Mouse (Mus musculus): Measurements from ENCODE around the gene Kcng1. TPM values are rescaled to one million over a fixed set of nuclear protein-coding genes. Genes with fewer than 3 reads are reported as not detected.
A peak's percentile ranks its signal among the peaks of the same experiment; 100 is the strongest.

The Kcng1 gene
- polyA plus RNA-seq, 1 experiment, result not detected

GRCm38 (mm10) chr2:168229116-168230025 lies 52.2 kb downstream of the Kcng1 start:
- H3K4me3 ChIP-seq (ENCODE audit: insufficient read depth, poor library complexity, severe bottlenecking), result peak overlapping the region; percentile 94
- H3K36me3 ChIP-seq (ENCODE audit: control insufficient read depth, insufficient read depth), result peaks cover 48% of the 10 kb centered on the region
- peaks cover 72% of the 10 kb centered on the region for H3K79me2 ChIP-seq (ENCODE audit: control insufficient read depth, insufficient read depth)
- no peak for TF ChIP-seq MYOD1 (IDR thresholded peaks at IDR 0.05; ENCODE audit: control insufficient read depth, insufficient read length, low read depth)
- no peak for TF ChIP-seq MYOG (IDR thresholded peaks at IDR 0.05; ENCODE audit: control insufficient read depth, extremely low read depth, insufficient read length)
- no peak for TF ChIP-seq MAX (IDR thresholded peaks at IDR 0.05)
- no peak for TF ChIP-seq FOSL1 (IDR thresholded peaks at IDR 0.05; ENCODE audit: insufficient read depth, low read length, poor library complexity, severe bottlenecking)
- TF ChIP-seq CTCF (IDR thresholded peaks at IDR 0.05; ENCODE audit: control insufficient read depth, insufficient read depth, insufficient read length), result no peak
- TF ChIP-seq CEBPB (IDR thresholded peaks at IDR 0.05; ENCODE audit: low read depth), result no peak
- no peaks in the 10 kb centered on the region for H3K27me3 ChIP-seq (ENCODE audit: control insufficient read depth, insufficient read depth, insufficient read length)
- peaks cover 53% of the 10 kb centered on the region for H3K79me3 ChIP-seq (ENCODE audit: low read depth)
- peak overlapping the region; percentile 96 for H3ac ChIP-seq (ENCODE audit: control insufficient read depth, insufficient read length, low read depth)

GRCm38 (mm10) chr2:168223326-168223725 lies 58.2 kb downstream of the Kcng1 start:
- Histone ChIP-seq H3ac (ENCODE audit: control insufficient read depth, insufficient read length, low read depth) (no peak overlapping the region), H3K36me3 (ENCODE audit: control insufficient read depth, insufficient read depth) (peaks cover 85% of the 10 kb centered on the region), H3K4me3 (ENCODE audit: insufficient read depth, poor library complexity, severe bottlenecking) (no peak overlapping the region), H3K79me3 (ENCODE audit: low read depth) (peaks cover 24% of the 10 kb centered on the region), H3K27me3 (ENCODE audit: control insufficient read depth, insufficient read depth, insufficient read length) (no peaks in the 10 kb centered on the region), H3K79me2 (ENCODE audit: control insufficient read depth, insufficient read depth) (peaks cover 28% of the 10 kb centered on the region)
- TF ChIP-seq MYOD1 (IDR thresholded peaks at IDR 0.05; ENCODE audit: control insufficient read depth, insufficient read length, low read depth), result no peak
- no peak for TF ChIP-seq MYOG (IDR thresholded peaks at IDR 0.05; ENCODE audit: control insufficient read depth, extremely low read depth, insufficient read length)
- no peak for TF ChIP-seq USF1 (IDR thresholded peaks at IDR 0.05; ENCODE audit: low read depth)
- TF ChIP-seq CEBPB (IDR thresholded peaks at IDR 0.05; ENCODE audit: low read depth), result no peak
- TF ChIP-seq FOSL1 (IDR thresholded peaks at IDR 0.05; ENCODE audit: insufficient read depth, low read length, poor library complexity, severe bottlenecking), result no peak
- no peak for TF ChIP-seq CTCF (IDR thresholded peaks at IDR 0.05; ENCODE audit: control insufficient read depth, insufficient read depth, insufficient read length)
- no peak for TF ChIP-seq MAX (IDR thresholded peaks at IDR 0.05)

- H3K36me3 ChIP-seq (ENCODE audit: control insufficient read depth, insufficient read depth), result peaks cover 95% of the 10 kb centered on the region
- H3ac ChIP-seq (ENCODE audit: control insufficient read depth, insufficient read length, low read depth), result no peak overlapping the region
Measured at GRCm38 (mm10) chr2:168213788-168214397, 67.6 kb downstream of the Kcng1 start.

More at GRCm38 (mm10) chr2:168213788-168214397, 67.6 kb downstream of the Kcng1 start:
- TF ChIP-seq FOSL1 (IDR thresholded peaks at IDR 0.05; ENCODE audit: insufficient read depth, low read length, poor library complexity, severe bottlenecking) (no peak), MAX (IDR thresholded peaks at IDR 0.05) (no peak), MYOG (IDR thresholded peaks at IDR 0.05; ENCODE audit: control insufficient read depth, extremely low read depth, insufficient read length) (no peak), CTCF (IDR thresholded peaks at IDR 0.05; ENCODE audit: control insufficient read depth, insufficient read depth, insufficient read length) (no peak), CEBPB (IDR thresholded peaks at IDR 0.05; ENCODE audit: low read depth) (no peak), USF1 (IDR thresholded peaks at IDR 0.05; ENCODE audit: low read depth) (no peak), MYOD1 (IDR thresholded peaks at IDR 0.05; ENCODE audit: control insufficient read depth, insufficient read length, low read depth) (no peak)
- H3K4me3 ChIP-seq (ENCODE audit: insufficient read depth, poor library complexity, severe bottlenecking), result no peak overlapping the region
- H3K79me3 ChIP-seq (ENCODE audit: low read depth), result no peaks in the 10 kb centered on the region
- H3K79me2 ChIP-seq (ENCODE audit: control insufficient read depth, insufficient read depth), result peaks cover 4% of the 10 kb centered on the region
- no peaks in the 10 kb centered on the region for H3K27me3 ChIP-seq (ENCODE audit: control insufficient read depth, insufficient read depth, insufficient read length)

Other genes starting within 250 kb of the Kcng1 start
- gene Pard6b, start 200.7 kb downstream of the Kcng1 start, polyA plus RNA-seq (2012; fragmentation: generic; extraction: Trizol), result 0.33 TPM
- 7.3 TPM for gene Adnp, start 74.6 kb downstream of the Kcng1 start, polyA plus RNA-seq (2012; fragmentation: generic; extraction: Trizol)
- 17.1 TPM for gene Gm20716, start 51.4 kb downstream of the Kcng1 start, polyA plus RNA-seq (2012; fragmentation: generic; extraction: Trizol)
- gene Dpm1, start 51.1 kb downstream of the Kcng1 start, polyA plus RNA-seq (2012; fragmentation: generic; extraction: Trizol), result 14.0 TPM
- 9.9 TPM for gene Mocs3, start 51.1 kb downstream of the Kcng1 start, polyA plus RNA-seq (2012; fragmentation: generic; extraction: Trizol)

All from C2C12 (cell line).